Mouse (Mus musculus): ENCODE results near the gene Bhmt2. TPM values are rescaled to one million over a fixed set of nuclear protein-coding genes. Genes with fewer than 3 reads are reported as not detected.
A peak's percentile ranks its signal among the peaks of the same experiment; 100 is the strongest.

Bhmt2 gene
- polyA plus RNA-seq, 1 experiment from 2014 or later: 10.8 TPM

- Histone ChIP-seq H3K9me3 (ENCODE audit: low read length) (no peaks in the 10 kb centered on the region), H3K4me2 (replicated peaks; ENCODE audit: low read depth, low read length) (no peak overlapping the region), H3K36me3 (ENCODE audit: insufficient read depth, low read length) (no peaks in the 10 kb centered on the region), H3K27me3 (ENCODE audit: insufficient read depth, low read length) (no peaks in the 10 kb centered on the region), H3K9ac (replicated peaks; ENCODE audit: low read length) (no peak overlapping the region), H3K27ac (ENCODE audit: low read length) (peak overlapping the region; percentile 66; the same call in 1 of the 2 replicates), H3K4me3 (ENCODE audit: low read length) (no peak overlapping the region), H3K4me1 (ENCODE audit: insufficient read depth, low read length) (0 out of 2 replicates have a peak, but pooled peaks cover 12% of the 10 kb centered on the region)
- peak; percentile 63; the same call in 1 of the 2 replicates for ATAC-seq (ENCODE audit: low FRiP score, low TSS enrichment)
- 13% methylated on average over 6 of the region's 6 CpGs for WGBS
Measured at GRCm38 (mm10) chr13:93628861-93629260, 45.2 kb downstream of the Bhmt2 start.

GRCm38 (mm10) chr13:93614361-93614948 lies 59.6 kb downstream of the Bhmt2 start:
- no peaks in the 10 kb centered on the region for H3K36me3 ChIP-seq (ENCODE audit: insufficient read depth, low read length)
- ATAC-seq (ENCODE audit: low FRiP score, low TSS enrichment): peak; percentile 29; the same call in 1 of the 2 replicates
- 6% methylated on average over 5 of the region's 6 CpGs for WGBS
- no peak overlapping the region for H3K27ac ChIP-seq (ENCODE audit: low read length)
- H3K4me1 ChIP-seq (ENCODE audit: insufficient read depth, low read length): 0 out of 2 replicates have a peak, but pooled peaks cover 2% of the 10 kb centered on the region
- H3K27me3 ChIP-seq (ENCODE audit: insufficient read depth, low read length): no peaks in the 10 kb centered on the region
- H3K4me3 ChIP-seq (ENCODE audit: low read length): no peak overlapping the region
- no peak overlapping the region for H3K9ac ChIP-seq (replicated peaks; ENCODE audit: low read length)
- H3K4me2 ChIP-seq (replicated peaks; ENCODE audit: low read depth, low read length): peak overlapping the region; percentile 23; the same call in 1 of the 2 replicates
- H3K9me3 ChIP-seq (ENCODE audit: low read length): no peaks in the 10 kb centered on the region

- Histone ChIP-seq H3K27ac (ENCODE audit: low read length) (no peak overlapping the region), H3K9ac (replicated peaks; ENCODE audit: low read length) (no peak overlapping the region), H3K36me3 (ENCODE audit: insufficient read depth, low read length) (no peaks in the 10 kb centered on the region), H3K4me2 (replicated peaks; ENCODE audit: low read depth, low read length) (no peak overlapping the region), H3K4me3 (ENCODE audit: low read length) (no peak overlapping the region), H3K9me3 (ENCODE audit: low read length) (no peaks in the 10 kb centered on the region), H3K4me1 (ENCODE audit: insufficient read depth, low read length) (0 out of 2 replicates have a peak, but pooled peaks cover 2% of the 10 kb centered on the region), H3K27me3 (ENCODE audit: insufficient read depth, low read length) (no peaks in the 10 kb centered on the region)
- ATAC-seq (ENCODE audit: low FRiP score, low TSS enrichment): no peak
- 55% methylated on average over 4 of the region's 4 CpGs for WGBS
Measured at GRCm38 (mm10) chr13:93613771-93614170, 60.3 kb downstream of the Bhmt2 start.

- Histone ChIP-seq H3K9me3 (ENCODE audit: low read length) (no peaks in the 10 kb centered on the region), H3K4me3 (ENCODE audit: low read length) (no peak overlapping the region), H3K27me3 (ENCODE audit: insufficient read depth, low read length) (no peaks in the 10 kb centered on the region), H3K27ac (ENCODE audit: low read length) (no peak overlapping the region), H3K4me1 (ENCODE audit: insufficient read depth, low read length) (0 out of 2 replicates have a peak, but pooled peaks cover 2% of the 10 kb centered on the region), H3K36me3 (ENCODE audit: insufficient read depth, low read length) (no peaks in the 10 kb centered on the region), H3K4me2 (replicated peaks; ENCODE audit: low read depth, low read length) (no peak overlapping the region), H3K9ac (replicated peaks; ENCODE audit: low read length) (no peak overlapping the region; the same call in 1 of the 2 replicates)
- peak; percentile 66; the same call in 1 of the 2 replicates for ATAC-seq (ENCODE audit: low FRiP score, low TSS enrichment)
- 50% methylated on average over 19 of the region's 19 CpGs for WGBS
Measured at GRCm38 (mm10) chr13:93612660-93613607, 61.2 kb downstream of the Bhmt2 start.

GRCm38 (mm10) chr13:93608476-93608875 lies 65.6 kb downstream of the Bhmt2 start:
- no peak overlapping the region for H3K9ac ChIP-seq (replicated peaks; ENCODE audit: low read length)
- WGBS: 81% methylated on average over 2 of the region's 2 CpGs
- no peak overlapping the region for H3K4me2 ChIP-seq (replicated peaks; ENCODE audit: low read depth, low read length)
- no peak overlapping the region for H3K4me3 ChIP-seq (ENCODE audit: low read length)
- no peak for ATAC-seq (ENCODE audit: low FRiP score, low TSS enrichment)
- peaks cover 10% of the 10 kb centered on the region for H3K4me1 ChIP-seq (ENCODE audit: insufficient read depth, low read length)
- no peaks in the 10 kb centered on the region for H3K9me3 ChIP-seq (ENCODE audit: low read length)
- H3K27ac ChIP-seq (ENCODE audit: low read length): no peak overlapping the region
- H3K27me3 ChIP-seq (ENCODE audit: insufficient read depth, low read length): no peaks in the 10 kb centered on the region
- no peaks in the 10 kb centered on the region for H3K36me3 ChIP-seq (ENCODE audit: insufficient read depth, low read length)

GRCm38 (mm10) chr13:93607701-93608100 lies 66.4 kb downstream of the Bhmt2 start:
- no peak overlapping the region for H3K27ac ChIP-seq (ENCODE audit: low read length)

GRCm38 (mm10) chr13:93606868-93607578 lies 67.1 kb downstream of the Bhmt2 start:
- peak overlapping the region; percentile 69 for H3K27ac ChIP-seq (ENCODE audit: low read length)
- H3K4me1 ChIP-seq (ENCODE audit: insufficient read depth, low read length): peaks cover 10% of the 10 kb centered on the region
- 0 out of 2 replicates have a peak overlapping the region, but pooled peaks have one; percentile 11 for H3K4me2 ChIP-seq (replicated peaks; ENCODE audit: low read depth, low read length)
- no peak overlapping the region for H3K9ac ChIP-seq (replicated peaks; ENCODE audit: low read length)
- WGBS: 45% methylated on average over 13 of the region's 13 CpGs
- ATAC-seq (ENCODE audit: low FRiP score, low TSS enrichment): peak; percentile 80
- H3K36me3 ChIP-seq (ENCODE audit: insufficient read depth, low read length): no peaks in the 10 kb centered on the region
- H3K27me3 ChIP-seq (ENCODE audit: insufficient read depth, low read length): no peaks in the 10 kb centered on the region
- H3K9me3 ChIP-seq (ENCODE audit: low read length): no peaks in the 10 kb centered on the region
- H3K4me3 ChIP-seq (ENCODE audit: low read length): no peak overlapping the region

More at GRCm38 (mm10) chr13:93607701-93608100, 66.4 kb downstream of the Bhmt2 start:
- Histone ChIP-seq H3K9me3 (ENCODE audit: low read length) (no peaks in the 10 kb centered on the region), H3K4me2 (replicated peaks; ENCODE audit: low read depth, low read length) (no peak overlapping the region), H3K4me1 (ENCODE audit: insufficient read depth, low read length) (peaks cover 10% of the 10 kb centered on the region), H3K36me3 (ENCODE audit: insufficient read depth, low read length) (no peaks in the 10 kb centered on the region), H3K27me3 (ENCODE audit: insufficient read depth, low read length) (no peaks in the 10 kb centered on the region), H3K9ac (replicated peaks; ENCODE audit: low read length) (no peak overlapping the region), H3K4me3 (ENCODE audit: low read length) (no peak overlapping the region)
- WGBS: 95% methylated on average over 3 of the region's 3 CpGs
- no peak for ATAC-seq (ENCODE audit: low FRiP score, low TSS enrichment)

Other genes starting within 250 kb of the Bhmt2 start
- gene Jmy, start 174.5 kb downstream of the Bhmt2 start, polyA plus RNA-seq (2015; fragmentation: Nextera tagmentation; extraction: Ambion mirVana): 3.2 and 3.7 TPM in 2 replicates
- 0.23 and 0.87 TPM in 2 replicates for gene Bhmt, start 36.3 kb downstream of the Bhmt2 start, polyA plus RNA-seq (2015; fragmentation: Nextera tagmentation; extraction: Ambion mirVana)
- 2.6 TPM in 2 replicates for gene Dmgdh, start 131 bp upstream of the Bhmt2 start, polyA plus RNA-seq (2015; fragmentation: Nextera tagmentation; extraction: Ambion mirVana)
- gene Arsb, start 97.3 kb upstream of the Bhmt2 start, polyA plus RNA-seq (2015; fragmentation: Nextera tagmentation; extraction: Ambion mirVana): 13.4 and 15.9 TPM in 2 replicates